Mouse (Mus musculus): Measurements from ENCODE around the gene Scarb2. TPM values are rescaled to one million over a fixed set of nuclear protein-coding genes. Genes with fewer than 3 reads are reported as not detected.

The Scarb2 gene
- total RNA-seq, 2 experiments from 2014 or later, result 50.4 to 74.4 TPM

DNA sequence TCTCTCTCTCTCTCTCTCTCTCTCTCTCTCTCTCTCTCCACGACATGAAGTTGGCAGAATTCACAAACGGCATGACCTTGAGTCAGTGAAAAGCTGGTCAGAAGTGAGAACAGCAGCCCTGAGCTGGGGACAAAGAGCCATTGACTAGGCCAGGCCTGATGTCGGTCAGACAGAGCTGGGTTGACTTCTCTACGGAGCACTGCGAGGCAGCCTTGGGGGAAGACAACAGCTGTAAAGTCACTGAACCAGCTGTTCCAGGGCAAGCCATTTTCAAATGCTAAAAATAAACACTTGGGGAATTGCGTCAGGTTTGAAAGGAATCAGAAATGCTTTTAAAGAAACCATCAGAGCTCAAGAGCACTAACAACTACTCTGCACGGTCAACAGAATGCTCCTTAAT lies 13.2 kb downstream of the Scarb2 start:
- DNase-seq, result peak; percentile 66 to 68

DNA sequence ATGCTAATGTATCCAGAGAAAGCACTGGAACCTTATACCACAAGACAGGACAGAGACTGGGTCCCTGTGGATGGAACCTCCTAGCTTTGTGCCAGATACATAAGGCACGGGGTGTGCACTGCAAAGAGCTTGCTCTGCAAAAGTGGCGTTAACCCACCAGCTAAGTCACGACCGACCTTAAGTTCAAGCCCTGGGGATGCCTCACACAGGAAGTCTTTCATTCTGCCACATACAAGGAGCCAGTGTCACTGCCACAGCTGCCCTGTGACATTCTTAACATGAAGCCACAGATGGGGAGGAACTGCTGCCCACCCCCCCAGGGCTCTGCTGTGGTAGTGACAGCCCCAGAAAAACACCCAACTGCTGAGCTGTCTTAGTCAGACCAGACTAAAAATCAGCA lies 15.9 kb downstream of the Scarb2 start:
- no peak for DNase-seq

DNA sequence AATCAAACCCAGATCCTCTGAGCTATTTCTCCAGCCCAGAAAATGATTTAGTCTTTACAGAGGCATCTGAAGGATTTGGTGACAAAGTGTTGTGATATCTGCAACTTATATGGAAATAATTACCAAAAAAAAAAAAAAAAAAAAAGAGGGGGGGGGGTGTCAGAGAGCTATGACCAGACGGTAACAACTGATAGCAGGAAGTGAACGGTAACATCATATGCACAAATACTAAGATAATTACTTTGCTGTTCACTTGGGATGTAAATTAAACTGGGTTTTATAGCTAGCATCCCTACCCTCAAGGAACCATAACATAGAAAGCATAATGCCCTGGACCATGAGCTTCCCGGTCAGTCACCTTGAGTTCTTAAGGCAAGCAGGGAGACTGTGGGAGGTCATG lies 16.3 kb downstream of the Scarb2 start:
- no peak for DNase-seq

DNA sequence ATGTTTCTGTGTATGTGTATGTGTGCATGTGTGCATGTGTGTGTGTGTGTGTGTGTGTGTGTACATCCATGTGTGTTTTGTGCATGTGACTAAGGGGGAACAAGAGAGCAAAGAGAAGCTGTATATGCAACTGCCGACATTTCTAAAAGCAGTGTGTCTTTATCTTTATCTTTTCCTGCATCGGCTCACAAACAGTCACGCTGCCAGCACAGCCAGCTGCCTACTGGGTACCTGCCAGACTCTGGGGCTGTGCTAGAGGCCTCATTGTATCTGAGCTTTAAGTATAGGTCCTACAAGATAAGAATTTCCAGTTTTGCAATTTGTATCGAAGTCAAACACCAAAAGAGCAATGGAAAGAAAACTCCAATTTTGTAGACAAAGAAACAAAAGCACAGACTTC lies 17.1 kb downstream of the Scarb2 start:
- DNase-seq, result peak in 1 of 2 experiments; percentile 36

DNA sequence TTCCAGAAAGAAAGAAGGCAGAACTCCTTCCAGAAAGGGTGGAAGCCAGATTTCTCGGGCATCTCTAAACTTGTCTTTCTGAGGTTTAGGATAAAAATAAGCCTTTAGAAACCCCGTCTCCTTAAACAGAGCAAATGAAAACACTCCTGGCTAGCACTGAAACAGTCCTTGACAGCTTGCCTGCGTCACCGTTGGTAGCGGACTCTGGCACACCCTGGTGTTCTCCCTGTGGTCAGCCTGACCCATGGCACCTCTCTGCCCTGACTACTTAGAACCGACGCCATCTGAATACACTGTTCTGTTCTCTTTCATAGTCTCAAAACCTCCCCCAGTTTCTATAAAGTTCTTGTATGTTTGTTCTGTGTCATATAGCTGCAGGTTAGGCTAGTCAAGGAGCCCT lies 17.7 kb downstream of the Scarb2 start:
- peak; percentile 74 to 77 for DNase-seq

DNA sequence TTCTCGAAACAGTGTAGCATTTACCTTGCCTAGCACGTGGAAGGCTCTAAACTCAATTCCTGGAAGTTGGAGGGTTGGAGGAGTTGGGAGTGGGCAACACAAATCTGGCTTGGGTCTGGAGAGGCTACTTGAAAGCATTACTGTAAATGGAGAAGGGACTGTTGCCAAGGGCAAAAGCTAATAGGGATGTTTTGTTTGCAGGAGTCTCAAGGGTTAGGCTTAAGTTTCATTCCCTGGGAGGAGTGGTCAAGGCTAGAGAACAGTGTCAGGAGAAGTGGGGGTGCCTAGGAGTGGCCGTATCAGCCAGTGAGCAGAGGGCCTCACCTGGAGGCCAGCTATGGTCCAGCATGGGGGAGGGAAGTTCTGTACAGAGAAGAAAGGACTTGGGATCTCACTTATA lies 18.2 kb downstream of the Scarb2 start:
- DNase-seq, result no peak

DNA sequence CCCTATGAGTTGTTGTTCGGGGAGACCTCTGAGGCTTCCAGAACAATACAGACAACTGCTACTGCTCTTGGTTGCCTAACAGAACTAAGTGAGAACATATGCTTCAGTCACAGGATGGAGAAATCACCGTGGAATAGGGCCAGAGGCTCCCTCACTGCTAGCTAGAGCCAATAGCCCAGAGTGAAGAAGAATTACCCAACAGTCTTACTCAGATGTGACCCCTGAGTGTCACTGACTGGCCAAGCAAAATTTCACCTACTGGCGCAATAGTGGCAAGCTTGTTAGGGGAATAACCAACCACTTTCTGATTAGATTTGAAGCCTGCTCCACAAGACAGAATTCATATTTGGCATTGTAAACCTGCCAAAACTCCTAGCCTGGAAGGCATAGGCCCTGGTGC lies 19.9 kb downstream of the Scarb2 start:
- peak; percentile 51 to 55 for DNase-seq

DNA sequence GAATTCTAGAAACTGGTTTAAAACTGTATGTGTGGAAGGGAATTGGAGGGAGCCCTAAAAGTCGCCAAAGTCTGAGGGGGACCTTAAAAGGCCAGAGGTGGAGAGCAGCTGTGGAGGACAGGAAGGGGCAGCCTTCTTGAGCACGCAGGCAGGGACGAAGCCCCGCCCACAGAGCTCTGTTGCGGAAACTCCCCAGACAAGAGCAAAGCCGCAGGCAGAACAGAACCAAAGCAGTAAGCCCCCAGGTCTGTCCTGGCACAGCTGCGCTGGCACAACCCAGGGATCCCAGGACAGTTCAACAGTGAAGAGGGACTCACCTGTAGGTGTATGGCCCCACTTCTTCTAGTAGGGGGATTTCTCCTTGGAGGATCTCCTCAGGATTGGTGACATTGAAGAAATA lies 21.8 kb downstream of the Scarb2 start:
- no peak for DNase-seq

DNA sequence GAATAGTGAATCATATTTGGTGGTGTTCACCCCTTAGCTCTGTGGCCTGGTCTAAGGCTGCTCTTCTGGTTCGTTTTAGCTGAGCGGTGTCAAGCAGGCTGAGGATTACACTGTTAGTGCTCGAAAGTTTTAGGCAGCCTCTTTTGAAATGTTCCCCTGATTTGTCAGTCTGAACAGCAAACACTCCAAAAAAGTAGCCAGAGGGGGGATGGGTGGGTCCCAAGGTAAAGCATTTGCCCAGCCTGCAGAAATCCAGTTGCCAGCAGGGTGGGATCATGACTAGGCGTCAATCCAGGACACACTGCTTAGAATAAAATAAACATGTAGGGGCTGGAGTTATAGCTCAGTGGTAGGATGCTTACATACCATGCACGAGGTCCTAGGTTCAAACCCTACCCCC lies 33.8 kb downstream of the Scarb2 start:
- no peak for DNase-seq

DNA sequence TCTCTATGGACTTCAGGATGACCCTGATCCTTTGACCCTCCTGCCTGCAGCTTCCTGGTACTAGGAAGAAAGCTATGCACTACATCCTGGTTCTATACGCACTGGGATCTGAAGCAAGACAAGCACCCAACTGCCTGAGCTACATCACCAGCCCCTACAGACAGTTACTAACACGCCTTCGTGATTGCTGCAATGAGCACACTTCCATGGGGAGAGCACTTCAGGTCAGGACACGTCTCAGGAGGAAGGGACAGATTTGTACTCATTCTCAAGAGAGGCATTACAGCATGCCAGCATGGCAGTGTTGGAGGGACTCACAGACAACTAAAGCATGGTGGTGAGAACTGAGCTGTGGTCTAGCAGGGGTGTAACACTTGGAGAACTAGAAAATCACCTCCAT lies 35.1 kb downstream of the Scarb2 start:
- DNase-seq, result no peak

DNA sequence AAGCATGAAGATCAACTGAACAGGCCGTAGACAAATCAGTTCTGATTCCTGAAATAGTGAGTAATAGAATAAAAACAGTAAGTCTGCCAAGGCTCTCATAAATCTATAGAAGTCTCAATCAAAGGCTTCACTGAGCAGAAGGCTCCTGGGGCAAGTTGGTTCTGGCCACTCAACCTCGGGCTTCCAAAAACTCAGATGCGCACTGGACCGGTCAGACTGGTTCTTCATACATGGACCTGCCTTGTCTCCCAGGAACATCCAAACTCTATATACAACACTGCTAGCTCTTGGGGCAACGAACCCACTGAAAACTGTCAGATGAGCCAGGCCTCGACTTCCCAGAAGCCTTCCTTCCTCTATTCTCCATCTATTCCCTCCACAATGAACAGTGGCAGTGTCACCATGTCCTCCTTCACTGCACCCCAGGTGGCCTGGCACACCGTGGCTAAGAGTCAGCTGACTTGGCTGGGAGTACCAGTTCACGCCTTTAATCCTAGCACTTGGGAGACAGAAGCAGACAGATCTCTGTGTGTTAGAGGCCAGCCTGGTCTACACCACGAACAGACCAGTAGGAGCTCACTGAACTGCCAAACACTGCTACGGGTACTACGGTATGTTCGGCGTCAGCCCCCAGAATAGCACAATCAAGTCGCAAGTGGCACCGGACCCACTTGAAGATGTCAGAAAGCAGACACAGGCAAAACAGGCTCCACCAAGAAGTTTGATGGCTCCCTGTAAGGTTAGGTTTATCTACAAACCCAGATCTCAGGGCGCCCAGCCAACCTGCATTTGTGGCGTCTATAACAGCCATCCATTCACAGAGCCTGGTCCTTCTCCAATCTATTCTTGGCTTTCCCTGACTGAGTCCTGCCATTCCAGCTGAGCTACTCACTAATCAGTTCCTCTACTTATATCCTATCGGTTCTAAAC lies 37.2 kb downstream of the Scarb2 start:
- no peak for DNase-seq

DNA sequence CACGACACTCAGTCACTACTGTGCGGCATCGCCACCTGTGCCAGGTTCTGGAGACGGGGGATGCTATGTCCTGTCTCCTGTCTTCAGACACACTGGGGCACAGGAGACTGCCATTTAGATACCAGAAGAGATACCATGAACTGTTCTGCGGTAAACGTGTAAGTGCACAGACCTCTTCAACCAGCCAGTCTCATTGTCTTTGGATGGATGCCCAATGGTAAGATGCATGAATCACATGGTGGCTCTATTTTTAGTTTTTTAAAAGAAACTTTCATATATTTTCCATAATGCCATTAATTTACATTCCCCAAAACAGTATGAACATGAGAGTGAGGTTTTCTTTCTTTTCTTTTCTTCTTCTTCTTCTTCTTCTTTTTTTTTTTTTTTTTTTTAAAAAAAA lies 38.4 kb downstream of the Scarb2 start:
- no peak for DNase-seq

DNA sequence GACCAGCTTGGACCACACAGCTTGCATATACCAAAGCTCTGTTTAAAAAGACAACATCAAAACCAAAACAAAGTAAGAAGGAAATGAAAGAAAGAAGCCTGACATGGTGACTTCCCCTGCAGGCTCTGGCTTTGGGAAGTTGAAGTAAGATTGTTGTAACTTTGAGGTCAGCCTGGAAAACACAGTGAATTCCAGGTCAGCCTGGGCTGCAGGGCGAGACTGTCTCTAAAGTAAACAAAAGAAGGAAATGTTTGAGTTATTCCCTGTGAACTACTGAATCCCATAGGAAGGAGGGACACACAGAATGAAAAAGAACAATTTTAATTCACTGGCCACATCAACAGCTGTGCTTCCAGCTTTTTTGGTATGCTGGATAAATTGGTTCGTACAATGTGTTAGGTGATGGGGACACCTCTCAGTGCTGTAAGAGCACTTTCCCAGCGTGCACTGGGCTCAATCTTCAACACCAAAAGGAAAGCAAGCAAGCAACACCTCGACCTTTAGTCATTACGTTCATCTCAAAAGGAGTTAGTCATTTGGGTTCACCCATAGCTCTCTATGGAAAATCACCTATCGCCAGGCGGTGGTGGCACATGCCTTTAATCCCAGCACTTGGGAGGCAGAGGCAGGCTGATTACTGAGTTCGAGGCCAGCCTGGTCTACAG lies 39.4 kb downstream of the Scarb2 start:
- no peak for DNase-seq

DNA sequence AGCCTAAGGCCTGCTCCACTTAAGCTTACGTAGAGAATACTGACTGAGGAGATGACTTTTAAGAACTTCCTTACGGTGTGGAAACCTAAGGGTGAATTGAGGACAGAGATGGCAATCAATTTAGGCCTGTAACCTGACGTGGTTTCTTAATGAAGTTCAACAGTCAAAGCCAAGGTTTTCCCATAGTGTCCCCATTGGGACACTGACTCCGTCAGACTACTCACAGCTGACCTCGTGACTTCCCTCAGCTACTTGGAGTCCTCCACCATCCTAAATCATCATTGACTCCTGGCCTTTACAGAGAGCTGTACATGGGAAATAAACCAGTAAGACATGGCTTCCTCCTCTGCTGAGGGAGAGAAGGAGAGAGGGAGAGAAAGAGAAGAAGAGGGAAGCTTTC lies 41.1 kb downstream of the Scarb2 start:
- peak in 1 of 2 experiments; percentile 27 for DNase-seq

DNA sequence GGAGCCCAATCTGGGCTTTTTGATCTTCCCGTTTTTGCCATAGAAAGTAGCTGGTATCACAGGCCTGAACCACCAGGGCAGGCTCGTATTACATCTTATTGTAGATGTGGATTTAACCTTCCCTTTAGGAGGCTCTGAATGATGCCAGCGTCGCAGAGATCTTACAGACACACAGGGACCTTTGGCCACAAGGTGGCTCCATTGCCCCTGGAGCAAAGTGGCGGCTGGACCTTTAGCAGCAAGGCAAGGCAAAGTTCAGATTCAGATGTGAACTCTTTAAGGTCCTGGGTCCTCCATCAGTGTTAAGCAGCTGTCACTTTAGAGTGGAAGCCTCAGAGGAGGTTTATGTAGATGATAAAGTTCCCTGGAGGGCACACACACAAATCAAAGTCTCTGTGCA lies 45.3 kb downstream of the Scarb2 start:
- DNase-seq, result peak; percentile 81 to 83

DNA sequence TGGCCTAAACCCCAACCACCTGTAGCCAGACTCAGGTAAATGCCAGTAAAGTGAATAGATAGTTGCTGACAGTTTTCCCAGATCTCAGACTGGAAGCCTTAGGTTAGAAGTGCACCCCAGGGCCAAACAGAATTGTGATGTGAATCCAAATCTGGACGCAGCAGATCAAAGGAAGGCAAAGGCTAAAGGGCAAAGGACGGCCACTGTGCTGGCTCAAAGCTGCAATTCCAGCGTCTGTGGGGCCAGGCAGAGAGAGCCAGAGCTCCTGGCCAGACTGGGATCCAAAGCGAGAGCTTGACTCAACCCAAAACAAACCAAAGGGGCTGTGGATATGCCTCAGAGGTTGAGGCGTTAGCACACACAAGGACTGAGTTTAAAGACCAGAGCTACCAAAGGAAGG lies 47.9 kb downstream of the Scarb2 start:
- DNase-seq, result peak in 1 of 2 experiments; percentile 28

DNA sequence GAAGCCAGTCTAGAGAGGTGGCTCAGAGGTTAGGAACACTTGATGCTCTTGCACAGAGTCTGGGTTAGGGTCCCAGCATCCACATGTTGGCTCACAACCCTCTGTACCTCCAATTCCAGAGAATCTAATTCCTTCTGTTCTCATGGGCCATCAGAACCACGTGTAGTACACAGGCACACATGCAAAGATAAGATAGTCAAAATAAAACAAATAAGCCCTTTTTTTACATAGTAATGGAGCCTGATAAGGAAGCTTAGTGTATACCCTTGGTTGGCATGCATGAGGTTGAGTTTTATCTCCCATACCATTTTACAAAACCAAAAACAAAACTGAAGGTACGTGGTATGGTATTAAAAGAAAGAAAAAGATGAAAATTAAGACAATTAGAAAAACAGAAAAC lies 49.2 kb downstream of the Scarb2 start:
- DNase-seq, result no peak

DNA sequence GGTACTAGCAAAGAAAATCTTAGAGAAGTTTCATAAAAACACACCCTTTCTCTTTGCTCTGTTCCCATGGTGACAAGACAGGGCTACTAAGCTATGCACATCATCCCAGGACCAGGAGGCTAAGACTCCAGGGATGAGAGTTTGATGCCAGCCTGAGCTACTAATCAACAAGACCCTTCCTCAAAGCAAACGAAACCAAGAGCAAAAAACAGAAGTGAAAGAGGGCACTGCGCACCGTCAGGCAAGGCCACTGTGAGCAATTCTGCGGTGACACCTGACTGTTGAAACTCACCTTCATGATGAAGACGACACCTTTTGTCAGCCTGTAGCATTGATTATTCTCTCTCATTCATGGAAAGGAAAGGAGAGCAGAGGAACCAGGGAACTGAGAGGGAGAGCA lies 53.8 kb downstream of the Scarb2 start:
- no peak for DNase-seq

DNA sequence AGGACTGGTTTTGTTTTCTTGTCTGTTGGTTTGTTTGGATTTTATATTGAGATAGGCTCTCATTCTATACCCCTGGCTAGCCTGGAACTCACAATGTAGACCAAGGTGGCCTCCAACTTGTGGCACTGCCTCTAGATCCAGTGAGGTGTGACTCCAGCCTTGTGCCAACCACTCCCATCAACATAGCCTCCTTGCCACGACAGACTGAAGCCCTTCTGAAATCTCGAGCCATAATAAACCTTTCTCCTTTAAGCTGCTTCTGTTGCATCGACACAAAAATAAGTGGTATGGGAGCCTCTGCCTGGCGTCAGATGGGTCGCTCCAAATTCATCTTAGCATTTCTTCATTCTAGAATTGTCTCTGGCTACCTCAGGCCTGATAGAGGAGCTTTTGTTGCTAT lies 59.9 kb downstream of the Scarb2 start:
- DNase-seq, result no peak

DNA sequence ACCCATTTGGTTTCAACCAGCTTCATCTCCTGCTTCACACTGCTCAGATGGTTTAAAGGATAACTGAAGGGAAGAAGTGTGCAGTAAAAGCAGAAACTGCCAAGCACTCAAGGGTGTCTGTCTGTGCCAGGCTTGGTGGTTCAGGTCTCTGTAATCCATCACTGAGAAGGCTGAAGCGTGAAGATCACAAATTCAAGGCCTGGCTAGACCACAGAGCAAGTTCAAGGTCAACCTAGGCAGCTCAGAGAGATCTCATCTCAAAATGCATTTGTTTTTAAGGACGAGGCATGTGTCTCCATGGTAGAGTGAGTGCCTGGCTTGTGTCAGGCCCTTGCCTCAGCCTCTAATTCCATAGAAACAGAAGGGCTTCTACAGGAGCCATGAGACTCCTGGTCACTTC lies 61.6 kb downstream of the Scarb2 start:
- DNase-seq, result peak; percentile 25 to 41

DNA sequence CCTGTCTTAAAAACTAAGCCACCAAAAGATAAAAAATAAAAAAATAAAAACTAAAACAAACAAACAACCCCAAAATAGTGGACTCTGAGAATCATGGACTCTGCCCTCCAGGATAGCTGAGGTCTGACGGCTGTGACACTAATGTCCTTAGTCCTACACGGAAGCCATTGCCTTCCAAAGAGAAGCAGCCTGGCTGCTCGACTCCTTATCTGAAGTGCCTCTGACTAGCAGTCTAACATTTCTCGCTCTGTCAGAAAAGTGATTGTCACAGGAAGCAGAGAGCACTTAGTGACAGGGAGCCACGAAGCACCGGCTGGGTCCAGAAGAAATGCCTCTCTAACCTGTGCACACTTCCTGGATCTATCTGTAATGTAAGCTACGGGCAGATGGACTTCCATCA lies 63.7 kb downstream of the Scarb2 start:
- DNase-seq, result no peak

DNA sequence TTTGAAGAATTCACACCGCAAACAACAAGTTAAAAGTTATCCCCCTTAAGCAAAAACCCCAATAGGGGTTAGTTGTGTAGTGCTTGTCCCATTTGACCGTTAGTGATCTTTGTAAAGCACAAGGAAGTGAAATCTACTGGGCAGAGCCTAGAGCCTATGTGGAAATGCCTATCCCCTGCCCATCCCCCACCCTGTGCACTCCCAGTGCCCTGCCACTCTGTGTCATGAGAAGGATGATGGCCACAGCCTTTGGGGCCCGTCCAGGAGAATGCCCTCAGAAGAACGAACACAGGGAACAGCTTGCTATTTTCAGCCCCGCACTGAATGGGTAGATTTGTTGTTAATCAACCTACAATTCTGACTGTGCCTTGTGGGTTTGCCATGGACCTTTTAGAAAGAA lies 65.1 kb downstream of the Scarb2 start:
- DNase-seq, result peak; percentile 68 to 80

DNA sequence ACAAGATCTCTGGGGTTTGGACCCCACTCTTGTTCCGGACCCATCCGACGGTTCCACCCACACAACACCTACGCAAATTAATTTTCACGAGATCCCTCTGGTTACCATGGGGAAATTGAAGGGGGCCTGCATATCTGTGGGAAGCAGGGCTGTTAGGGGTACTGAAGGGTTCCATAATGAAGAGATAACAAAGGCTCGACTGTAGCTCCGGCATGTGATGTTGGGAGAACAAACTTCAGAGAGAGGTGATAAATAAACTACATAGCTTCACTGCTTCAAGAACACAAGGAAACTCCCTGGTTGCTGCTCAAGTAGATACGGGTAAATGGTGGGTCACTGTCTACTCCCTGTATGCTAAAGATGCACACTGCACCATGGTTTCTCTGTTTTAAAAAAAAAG lies 68.1 kb downstream of the Scarb2 start:
- no peak for DNase-seq

All from adrenal gland, postnatal 36 days (tissue).